Mouse (Mus musculus) stomach, embryonic 14.5 days (tissue): Measurements from ENCODE around the gene Bcar3. TPM values are rescaled to one million over a fixed set of nuclear protein-coding genes. Genes with fewer than 3 reads are reported as not detected.

ENCODE experiments used
- ATAC-seq: fragments of 200-750 bp; cut with Nextera tagmentation; 2 replicates; pipeline ENCODE4 v1.8.0; 2017; ENCODE audit warnings: low read depth, moderate TSS enrichment; ENCODE audit not compliant: insufficient number of reproducible peaks, insufficient read depth, low FRiP score
- H3K27ac ChIP-seq: fragments of 300-500 bp; sonication (generic); 2 replicates; pipeline ENCODE4 v1.5.1; 2014; ENCODE audit warnings: mild to moderate bottlenecking, low read length, moderate library complexity, mixed read lengths
- H3K27me3 ChIP-seq: fragments of 300-500 bp; sonication (generic); 2 replicates; pipeline ENCODE4 v1.6.1; 2014; ENCODE audit warnings: low read length, control low read depth, mixed read lengths; ENCODE audit not compliant: control insufficient read depth, insufficient read depth
- H3K36me3 ChIP-seq: fragments of 300-500 bp; sonication (generic); 2 replicates; pipeline ENCODE4 v1.6.1; 2014; ENCODE audit warnings: mild to moderate bottlenecking, control low read depth, low read length, moderate library complexity, mixed read lengths; ENCODE audit not compliant: control insufficient read depth, insufficient read depth
- H3K4me1 ChIP-seq: fragments of 300-500 bp; sonication (generic); 2 replicates; pipeline ENCODE4 v1.6.1; 2014; ENCODE audit warnings: low read length, control low read depth, mixed read lengths; ENCODE audit not compliant: control insufficient read depth, insufficient read depth
- H3K4me2 ChIP-seq: fragments of 300-500 bp; sonication (generic); replicated peaks from 2 replicates; pipeline ENCODE4 v1.6.1; 2014; ENCODE audit warnings: low read depth, low read length, control low read depth
- H3K4me3 ChIP-seq: fragments of 300-500 bp; sonication (generic); 2 replicates; pipeline ENCODE4 v1.5.1; 2014; ENCODE audit warnings: low read depth, low read length, control low read depth
- H3K9ac ChIP-seq: fragments of 300-500 bp; sonication (generic); replicated peaks from 2 replicates; pipeline ENCODE4 v1.6.1; 2014; ENCODE audit warnings: low read depth, mild to moderate bottlenecking, control low read depth, low read length, moderate library complexity, mixed read lengths
- H3K9me3 ChIP-seq: fragments of 300-500 bp; sonication (generic); 2 replicates; pipeline ENCODE4 v1.6.1; 2016; ENCODE audit warnings: low read depth, low read length, control low read depth; ENCODE audit not compliant: control insufficient read depth
- WGBS: fragments of 180-500 bp; shearing (Covaris S2); extraction: QIAGEN DNeasy Blood & Tissue Kit; methylation state at CpG from one replicate; pipeline ENCODE4 v1.1.7; 2014; 5-methylcytosine and 5-hydroxymethylcytosine counted together
- polyA plus RNA-seq: library from polyadenylated mRNA; unstranded; fragments of >200 nt; fragmentation: Nextera tagmentation; extraction: Ambion mirVana; gene quantifications from 2 replicates; pipeline ENCODE4 v1.2.1, GENCODE M21; 2014

Gene Bcar3
- polyA plus RNA-seq, 1 experiment from 2014 or later: 11.3 TPM

DNA sequence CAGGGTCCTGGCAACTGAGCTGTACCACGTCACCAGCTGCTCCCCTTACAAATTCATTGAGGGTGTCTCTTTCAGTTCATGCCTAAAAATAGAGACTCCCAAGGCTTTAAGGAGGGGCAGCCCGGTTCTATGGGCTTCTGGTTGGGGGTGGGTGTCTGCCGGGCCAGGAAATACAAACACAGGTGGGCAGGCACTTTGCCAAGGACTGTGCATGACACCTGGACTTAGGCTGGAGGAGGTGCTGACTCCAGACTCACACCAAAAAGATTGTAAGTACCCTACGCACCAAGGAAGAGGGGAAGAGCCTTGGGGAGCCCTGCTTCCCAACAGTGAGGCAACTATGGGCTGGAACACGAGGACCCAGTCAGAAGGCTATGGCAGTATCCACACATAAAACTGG lies 44.1 kb downstream of the Bcar3 start:
- Histone ChIP-seq H3K9me3 (no peaks in the 10 kb centered on the region), H3K4me1 (no peaks in the 10 kb centered on the region), H3K4me3 (no peak overlapping the region), H3K27me3 (no peaks in the 10 kb centered on the region), H3K9ac (no peak overlapping the region), H3K4me2 (no peak overlapping the region), H3K36me3 (no peaks in the 10 kb centered on the region), H3K27ac (no peak overlapping the region)
- 57% methylated on average over 5 of the region's 5 CpGs for WGBS
- no peak for ATAC-seq

- H3K4me3 ChIP-seq: no peak overlapping the region
- no peak overlapping the region for H3K4me2 ChIP-seq
- no peaks in the 10 kb centered on the region for H3K9me3 ChIP-seq
- no peak overlapping the region for H3K27ac ChIP-seq
- H3K36me3 ChIP-seq: no peaks in the 10 kb centered on the region
- no peak overlapping the region for H3K9ac ChIP-seq
- WGBS: 87% methylated on average over 7 of the region's 7 CpGs
- no peaks in the 10 kb centered on the region for H3K27me3 ChIP-seq
- ATAC-seq: no peak
- H3K4me1 ChIP-seq: no peaks in the 10 kb centered on the region
These were observed 45.0 kb downstream of the Bcar3 start for GRCm38 (mm10) chr3:122338897-122339296.

- 75% methylated on average over 13 of the region's 13 CpGs for WGBS
- no peak for ATAC-seq
- H3K9ac ChIP-seq: no peak overlapping the region
These were observed 46.5 kb downstream of the Bcar3 start for GRCm38 (mm10) chr3:122340135-122341068.

GRCm38 (mm10) chr3:122343437-122343853 lies 49.5 kb downstream of the Bcar3 start:
- Histone ChIP-seq H3K4me3 (no peak overlapping the region), H3K9me3 (no peaks in the 10 kb centered on the region), H3K27me3 (no peaks in the 10 kb centered on the region), H3K9ac (no peak overlapping the region), H3K4me1 (no peaks in the 10 kb centered on the region), H3K36me3 (no peaks in the 10 kb centered on the region), H3K4me2 (no peak overlapping the region), H3K27ac (no peak overlapping the region)
- 62% methylated on average over 9 of the region's 9 CpGs for WGBS
- ATAC-seq: no peak

More at GRCm38 (mm10) chr3:122340135-122341068, 46.5 kb downstream of the Bcar3 start:
- H3K4me1 ChIP-seq: no peaks in the 10 kb centered on the region
- H3K9me3 ChIP-seq: no peaks in the 10 kb centered on the region
- no peaks in the 10 kb centered on the region for H3K27me3 ChIP-seq
- no peaks in the 10 kb centered on the region for H3K36me3 ChIP-seq
- H3K4me2 ChIP-seq: no peak overlapping the region
- no peak overlapping the region for H3K4me3 ChIP-seq
- H3K27ac ChIP-seq: no peak overlapping the region

DNA sequence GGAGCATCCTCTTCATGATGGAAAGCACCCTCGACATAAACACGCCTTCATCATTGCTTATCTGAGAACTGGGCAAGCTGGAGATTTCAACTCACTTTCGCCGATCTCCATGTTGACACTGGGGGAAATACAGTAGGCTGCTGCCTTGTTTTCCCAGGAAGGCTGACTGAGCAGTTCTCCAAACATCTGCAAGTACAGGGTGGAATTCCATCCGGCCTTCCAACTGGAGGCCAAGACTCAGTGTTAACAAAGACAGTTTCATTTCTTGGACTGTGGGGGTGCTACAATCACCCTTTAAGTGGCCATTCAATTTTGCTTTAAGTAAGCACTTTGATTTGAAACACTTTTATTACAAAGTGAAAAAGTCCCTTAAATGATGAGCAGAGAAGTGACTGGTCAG lies 50.4 kb downstream of the Bcar3 start:
- Histone ChIP-seq H3K27me3 (no peaks in the 10 kb centered on the region), H3K4me1 (no peaks in the 10 kb centered on the region), H3K9ac (no peak overlapping the region), H3K4me2 (no peak overlapping the region), H3K27ac (no peak overlapping the region), H3K4me3 (no peak overlapping the region), H3K36me3 (no peaks in the 10 kb centered on the region), H3K9me3 (no peaks in the 10 kb centered on the region)
- 74% methylated on average over 5 of the region's 5 CpGs for WGBS
- no peak for ATAC-seq

GRCm38 (mm10) chr3:122345977-122346472 lies 52.1 kb downstream of the Bcar3 start:
- Histone ChIP-seq H3K27ac (no peak overlapping the region), H3K36me3 (no peaks in the 10 kb centered on the region), H3K27me3 (no peaks in the 10 kb centered on the region), H3K4me1 (no peaks in the 10 kb centered on the region), H3K9ac (no peak overlapping the region), H3K4me3 (no peak overlapping the region), H3K4me2 (no peak overlapping the region), H3K9me3 (no peaks in the 10 kb centered on the region)
- WGBS: 81% methylated on average over 1 of the region's 1 CpGs
- no peak for ATAC-seq

DNA sequence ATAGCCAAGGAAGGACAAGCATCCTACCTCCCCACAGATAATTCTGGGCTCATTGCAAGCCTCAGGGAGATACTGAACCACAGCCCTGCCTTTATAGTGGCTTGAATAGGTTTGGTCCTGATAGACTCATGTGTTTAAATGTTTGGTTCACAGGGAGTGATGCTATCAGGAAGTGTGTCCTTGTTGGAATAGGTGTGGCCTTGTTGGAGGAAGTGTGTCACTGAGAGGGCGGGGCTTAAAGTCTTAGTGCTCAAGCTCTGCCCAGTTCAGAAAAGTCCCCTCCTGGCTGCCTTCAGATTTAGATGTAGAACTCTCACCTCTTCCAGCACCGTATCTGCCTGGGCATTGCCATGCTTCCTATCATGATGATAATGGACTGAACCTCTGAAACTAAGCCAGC lies 52.7 kb downstream of the Bcar3 start:
- no peak for ATAC-seq
- H3K9ac ChIP-seq: no peak overlapping the region
- WGBS: 96% methylated on average over 2 of the region's 2 CpGs
- H3K36me3 ChIP-seq: no peaks in the 10 kb centered on the region
- H3K4me3 ChIP-seq: no peak overlapping the region
- H3K4me1 ChIP-seq: no peaks in the 10 kb centered on the region
- H3K27ac ChIP-seq: no peak overlapping the region
- no peak overlapping the region for H3K4me2 ChIP-seq
- no peaks in the 10 kb centered on the region for H3K9me3 ChIP-seq
- no peaks in the 10 kb centered on the region for H3K27me3 ChIP-seq

DNA sequence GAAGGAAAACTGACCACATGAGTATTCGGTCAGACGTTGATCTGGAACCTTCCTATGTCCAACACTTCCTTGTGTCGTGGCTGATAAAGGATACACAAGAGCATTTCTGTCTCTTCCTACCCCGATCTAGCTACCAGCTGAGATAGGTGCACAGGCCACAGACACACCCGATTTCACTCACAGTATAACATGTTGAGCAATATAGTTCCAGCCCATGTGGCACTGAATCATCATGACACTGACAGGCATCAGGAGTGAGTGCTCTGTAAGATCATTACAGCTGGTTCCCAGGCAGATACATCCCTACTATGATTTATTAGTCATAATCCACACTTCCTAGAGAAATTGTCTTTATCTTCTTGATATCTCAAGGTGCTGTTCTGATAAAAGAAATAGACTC lies 54.7 kb downstream of the Bcar3 start:
- Histone ChIP-seq H3K9me3 (no peaks in the 10 kb centered on the region), H3K9ac (no peak overlapping the region), H3K27me3 (no peaks in the 10 kb centered on the region), H3K4me3 (no peak overlapping the region), H3K4me2 (no peak overlapping the region), H3K36me3 (no peaks in the 10 kb centered on the region), H3K4me1 (no peaks in the 10 kb centered on the region), H3K27ac (no peak overlapping the region)
- 66% methylated on average over 5 of the region's 5 CpGs for WGBS
- ATAC-seq: no peak
